Mouse (Mus musculus) layer of hippocampus, postnatal 10 days (tissue): ENCODE measurements around the gene Maip1. TPM values are rescaled to one million over a fixed set of nuclear protein-coding genes. Genes with fewer than 3 reads are reported as not detected.
A peak's percentile ranks its signal among the peaks of the same experiment; 100 is the strongest.

Experiments
- DNase-seq, 2 experiments: peaks; one replicate each; pipeline ENCODE4 v3.0.0; 2021; ENCODE audit warnings: low spot score in 2 of 2
- long read RNA-seq: library from polyadenylated mRNA; stranded (forward); transcript quantifications from one replicate; pipeline ENCODE4 v2.0.0, GENCODE M21; 2023
- total RNA-seq, 2 experiments: library from RNA; stranded (reverse); gene quantifications; 2 replicates each; pipeline ENCODE4 v1.2.3; 2021

Gene Maip1
- total RNA-seq, result 10 to 100 TPM; 10.9 to 11.8 TPM
- long read RNA-seq, transcript Maip1-201 (5 exons, 3,540 nt), result major isoform, 42 of 46 reads
- long read RNA-seq, partial matches to known transcripts, result 0 of 46 reads
- long read RNA-seq, other reads (novel, unspliced or antisense), result 4 of 46 reads

GRCm38 (mm10) chr1:57406187-57407151, at the start of gene Maip1, which contains the start of gene Tyw5:
Maip1 (plus strand) TSS chr1:57406328.
Tyw5 (minus strand) TSS chr1:57407101.
- DNase-seq, result peak; percentile 85 to 88

- no peak for DNase-seq
Observed at GRCm38 (mm10) chr1:57358546-57358945, 47.6 kb upstream of the Maip1 start.

GRCm38 (mm10) chr1:57367446-57367845, 38.7 kb upstream of the Maip1 start:
- DNase-seq, result no peak

GRCm38 (mm10) chr1:57369111-57369510, 37.0 kb upstream of the Maip1 start:
- DNase-seq, result no peak

- DNase-seq, result no peak
Observed at GRCm38 (mm10) chr1:57370451-57370850, 35.7 kb upstream of the Maip1 start.

- DNase-seq, result no peak
Observed at GRCm38 (mm10) chr1:57375276-57375675, 30.9 kb upstream of the Maip1 start.

DNA sequence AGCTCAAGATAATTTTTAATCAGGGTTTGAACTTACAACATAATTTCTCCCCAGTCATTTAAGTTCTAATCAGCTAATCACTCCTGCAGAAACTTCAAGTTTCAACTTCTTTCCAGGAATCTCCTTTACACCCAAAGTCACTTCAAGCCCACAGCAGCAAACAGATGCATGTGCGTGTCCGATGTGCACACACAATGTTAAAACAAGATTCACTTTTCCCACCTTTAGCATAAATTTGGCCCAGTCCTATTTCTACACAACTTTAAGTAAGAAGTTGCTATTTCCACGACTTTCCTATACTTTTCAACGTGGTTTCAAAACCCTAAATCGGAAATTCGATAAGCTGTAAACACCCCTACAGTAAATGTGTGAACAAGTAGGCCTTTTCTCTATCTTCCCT, 29.3 kb upstream of the Maip1 start:
- no peak for DNase-seq

DNA sequence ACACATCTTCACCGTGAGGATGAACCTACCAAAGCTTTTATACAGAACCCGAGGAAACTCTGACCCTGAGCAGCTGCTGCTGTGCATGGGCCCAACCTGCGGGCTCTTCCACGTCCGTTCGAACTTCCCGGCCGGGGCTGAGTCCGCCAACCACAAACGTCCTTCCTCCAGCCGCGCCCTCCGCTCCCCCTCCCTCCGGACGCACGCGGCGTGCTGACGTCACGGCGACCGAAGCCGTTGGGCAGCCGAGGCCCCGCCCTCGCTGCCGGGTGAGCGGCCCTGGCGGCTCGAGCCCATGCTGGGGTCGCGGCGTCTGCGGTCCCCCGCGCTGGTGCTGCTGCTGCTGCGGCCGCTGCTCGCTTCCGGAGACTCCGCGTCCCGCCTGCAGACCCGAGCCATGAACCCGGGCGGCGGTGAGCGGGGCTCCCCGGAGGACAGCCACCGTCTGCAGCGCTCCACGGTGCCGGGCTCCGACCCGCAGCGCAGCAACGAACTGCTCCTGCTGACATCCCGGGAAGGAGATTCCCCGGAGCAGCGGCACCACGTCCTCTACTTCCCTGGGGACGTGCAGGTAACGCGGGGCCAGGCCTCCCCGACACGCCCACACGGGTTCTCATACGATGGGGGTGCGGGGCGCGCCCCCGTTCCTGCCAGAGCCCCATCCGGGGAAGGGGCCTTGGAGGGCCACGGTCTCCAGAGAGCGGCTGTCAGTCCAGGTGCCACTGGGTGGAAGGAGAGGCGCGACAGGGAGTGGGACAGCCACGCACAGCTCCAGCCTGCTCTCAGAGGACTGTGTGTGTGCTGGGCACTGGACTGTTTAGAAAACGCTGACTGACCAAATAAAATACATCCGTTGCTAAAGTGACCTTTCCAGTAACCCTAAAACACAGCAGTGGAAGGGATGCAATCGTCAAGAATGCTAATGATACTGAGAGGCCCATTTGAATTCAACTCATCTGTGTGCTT, 28.5 kb upstream of the Maip1 start, which contains the start of gene 1700066M21Rik:
Gene 1700066M21Rik (plus strand): TSS at position 245 of the 966 bp plus-strand sequence.
- DNase-seq, result peak; percentile 95 to 96

DNA sequence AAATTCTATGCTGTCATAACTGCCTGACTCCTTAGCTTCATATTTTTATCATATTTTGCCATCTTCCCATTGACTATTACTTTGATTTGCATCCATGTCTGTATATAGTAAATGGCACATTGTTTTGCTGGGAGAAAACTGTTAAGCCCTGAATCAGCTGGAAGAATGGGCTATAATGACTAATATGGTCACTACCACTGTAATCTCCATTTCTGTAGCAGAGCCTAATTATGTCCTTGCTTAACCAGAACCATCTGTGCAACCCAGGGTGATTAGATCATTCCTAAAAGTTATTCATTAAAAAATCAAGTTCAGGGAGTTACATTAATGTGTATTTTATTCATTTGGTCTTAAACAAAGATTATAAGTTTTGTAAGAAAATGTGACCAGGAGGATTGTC, 19.6 kb upstream of the Maip1 start:
- DNase-seq, result no peak

GRCm38 (mm10) chr1:57387876-57388275, 18.3 kb upstream of the Maip1 start:
- DNase-seq, result peak; percentile 69 to 78

DNA sequence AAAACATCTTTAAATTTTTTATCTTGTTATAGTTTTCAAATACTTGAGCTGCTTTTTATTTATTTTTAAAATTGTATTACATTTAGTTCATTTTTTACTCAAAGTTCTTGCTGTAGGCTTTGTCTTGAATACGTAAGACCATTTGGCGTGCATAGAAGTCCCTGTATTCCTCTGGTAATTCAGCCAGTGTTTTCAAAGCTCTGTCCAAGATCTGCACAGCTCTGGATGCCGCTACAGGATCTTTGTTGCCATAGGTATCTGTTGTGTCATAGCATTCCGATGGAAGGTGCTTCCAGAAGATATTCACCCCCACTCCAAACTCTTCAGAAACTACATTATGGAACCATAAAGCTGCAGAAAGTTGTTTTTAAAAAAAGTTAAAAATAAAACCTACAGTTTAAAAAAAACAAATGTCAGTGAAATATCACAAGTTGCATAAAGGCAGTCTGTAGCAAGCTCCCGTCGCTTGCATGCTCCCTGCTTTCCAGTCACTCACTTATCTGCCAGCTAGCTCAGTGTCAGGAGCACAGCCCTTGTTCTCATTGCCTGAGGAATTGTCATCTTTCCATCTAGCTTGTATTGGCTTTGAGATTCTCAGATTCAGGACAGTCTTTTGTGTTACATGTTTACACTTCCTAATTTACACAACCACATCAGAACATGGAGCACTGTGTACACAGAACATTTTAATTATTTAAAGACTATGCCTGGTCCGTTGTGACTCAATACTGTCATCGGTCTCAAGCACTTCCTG, 17.5 kb upstream of the Maip1 start:
- DNase-seq, result no peak

DNA sequence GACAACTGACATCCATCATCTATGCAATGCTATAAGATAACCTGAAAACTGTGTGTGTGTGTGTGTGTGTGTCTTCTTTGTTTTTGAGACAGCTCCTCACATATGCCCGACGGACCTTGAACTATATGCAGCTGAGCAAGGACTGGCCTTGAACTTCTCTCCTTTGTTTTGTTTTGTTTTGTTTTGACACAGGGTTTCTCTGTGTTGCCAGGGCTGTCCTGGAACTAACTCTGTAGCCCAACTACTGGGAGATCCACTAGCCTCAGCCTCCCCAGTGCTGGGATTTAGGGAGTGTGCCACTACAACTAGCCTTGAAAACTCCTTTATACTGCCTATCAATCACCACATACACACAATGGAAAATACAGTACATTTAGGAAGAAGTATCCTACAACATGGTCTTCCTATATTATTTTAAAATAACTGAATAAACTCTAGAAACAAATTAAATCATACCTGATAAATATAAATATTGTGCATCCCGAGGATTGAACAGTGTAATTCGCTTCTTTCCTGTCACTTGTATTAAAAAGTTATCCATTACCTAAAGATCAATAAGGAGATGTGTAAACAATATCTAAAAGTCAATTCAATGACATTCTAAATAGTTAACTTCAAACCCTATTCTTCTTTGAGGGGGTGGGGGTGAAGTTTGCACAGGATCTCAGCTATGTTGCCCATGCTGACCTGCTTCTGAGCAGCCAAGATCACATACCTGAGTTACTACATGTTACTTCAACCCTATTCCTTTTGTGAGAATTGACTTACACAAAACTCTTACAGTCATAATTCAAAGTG, 14.9 kb upstream of the Maip1 start:
- no peak for DNase-seq

DNA sequence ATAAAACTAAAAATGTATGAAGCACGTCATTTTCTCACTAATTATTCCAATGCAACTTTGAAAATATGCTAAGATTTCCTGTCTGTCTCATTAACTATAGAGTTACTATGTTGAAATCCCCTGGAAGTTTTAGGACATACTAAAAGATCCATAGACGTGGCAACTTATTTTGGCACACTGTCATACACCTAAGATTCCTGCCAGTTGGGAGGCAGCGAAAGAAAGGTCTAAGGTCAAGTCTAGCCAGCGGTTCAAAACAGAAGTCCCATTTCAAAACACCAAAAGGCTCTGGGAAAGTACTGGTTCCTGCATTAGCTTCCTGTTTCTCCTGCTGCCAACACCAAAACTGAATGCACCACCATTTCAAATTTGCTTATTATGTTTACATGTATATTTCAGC, 13.7 kb upstream of the Maip1 start:
- DNase-seq, result no peak

DNA sequence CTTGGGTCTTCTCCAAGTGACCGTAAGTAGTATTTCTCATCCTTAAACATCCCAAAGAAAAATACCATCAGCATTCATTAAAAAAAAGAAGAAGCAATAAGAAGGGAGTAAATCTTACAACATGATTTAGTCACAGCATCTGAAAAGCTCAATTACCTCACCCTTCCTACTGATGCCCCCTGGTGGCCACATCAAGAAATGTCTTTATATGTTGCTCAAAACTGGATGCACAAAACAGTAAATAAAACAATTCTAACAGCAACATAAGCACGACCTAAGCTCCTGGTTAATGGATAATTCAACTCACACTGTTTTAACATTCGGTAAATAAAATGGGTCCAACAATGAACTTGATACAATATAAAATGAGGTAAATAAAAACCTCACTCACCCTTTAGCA, 12.1 kb upstream of the Maip1 start:
- DNase-seq, result peak; percentile 61 to 71

- DNase-seq, result no peak
Observed at GRCm38 (mm10) chr1:57400321-57400720, 5.8 kb upstream of the Maip1 start.

- no peak for DNase-seq
Observed at GRCm38 (mm10) chr1:57400877-57401276, 5.3 kb upstream of the Maip1 start.

GRCm38 (mm10) chr1:57402116-57402515, 4.0 kb upstream of the Maip1 start:
- no peak for DNase-seq

GRCm38 (mm10) chr1:57408994-57409393, 2.9 kb downstream of the Maip1 start:
- DNase-seq, result no peak

GRCm38 (mm10) chr1:57413397-57413796, 7.3 kb downstream of the Maip1 start:
- no peak for DNase-seq

DNA sequence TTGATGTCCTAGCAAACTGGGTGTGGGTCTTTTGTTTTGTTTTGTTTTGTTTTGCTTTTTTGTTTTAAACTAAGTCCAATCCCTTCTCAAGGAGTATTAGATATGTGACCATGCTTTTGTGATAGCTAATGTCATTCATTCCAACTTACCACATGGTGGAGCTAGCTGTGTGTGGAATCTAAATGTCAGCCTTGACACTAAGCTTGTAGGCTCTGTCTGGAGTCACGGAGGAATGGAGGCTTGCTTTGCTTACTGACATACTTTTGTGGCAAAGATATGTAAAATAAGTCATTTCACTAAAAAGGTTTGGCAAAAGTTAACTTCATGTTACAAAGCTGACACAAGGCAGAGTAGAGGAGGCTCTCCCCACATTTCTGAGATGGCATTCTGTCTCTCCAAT, 17.6 kb downstream of the Maip1 start:
- peak in 1 of 2 experiments; percentile 31 for DNase-seq
